Mouse (Mus musculus): ENCODE data around the gene 1700001P01Rik.

The 1700001P01Rik gene

GRCm38 (mm10) chr11:97809235-97810121 lies 33.8 kb upstream of the 1700001P01Rik start:
- no peak for DNase-seq

DNA sequence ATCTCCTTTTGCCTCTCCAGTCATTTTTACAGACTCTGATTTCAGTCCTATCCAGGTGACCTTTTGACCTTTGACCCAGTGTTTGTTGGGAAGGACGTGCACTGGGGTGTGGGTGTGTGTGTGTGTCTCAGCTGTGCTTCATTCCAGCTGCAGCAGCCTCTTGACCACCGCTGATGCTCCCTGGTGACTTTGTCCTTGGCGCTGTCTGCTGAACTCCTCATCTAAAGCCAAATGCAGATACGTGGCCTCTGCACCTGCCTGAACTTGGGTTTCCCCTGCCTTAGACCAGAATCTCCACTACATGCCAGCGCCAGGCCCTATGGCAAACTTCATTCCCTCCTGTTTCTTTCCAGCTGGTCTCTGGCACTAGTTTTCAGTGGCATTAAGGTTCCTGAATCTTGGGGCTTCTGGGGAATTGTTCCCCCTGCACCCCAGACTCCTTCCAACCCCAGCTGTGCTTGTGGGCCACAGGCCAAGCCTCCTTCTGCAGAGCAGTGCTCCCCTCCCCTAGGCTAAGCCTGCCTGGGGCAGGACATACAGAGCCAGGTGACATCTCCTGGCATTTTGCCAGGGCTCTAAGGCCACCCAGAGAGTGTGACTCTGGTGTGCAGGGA lies 33.0 kb upstream of the 1700001P01Rik start:
- peak; percentile 63 for DNase-seq

DNA sequence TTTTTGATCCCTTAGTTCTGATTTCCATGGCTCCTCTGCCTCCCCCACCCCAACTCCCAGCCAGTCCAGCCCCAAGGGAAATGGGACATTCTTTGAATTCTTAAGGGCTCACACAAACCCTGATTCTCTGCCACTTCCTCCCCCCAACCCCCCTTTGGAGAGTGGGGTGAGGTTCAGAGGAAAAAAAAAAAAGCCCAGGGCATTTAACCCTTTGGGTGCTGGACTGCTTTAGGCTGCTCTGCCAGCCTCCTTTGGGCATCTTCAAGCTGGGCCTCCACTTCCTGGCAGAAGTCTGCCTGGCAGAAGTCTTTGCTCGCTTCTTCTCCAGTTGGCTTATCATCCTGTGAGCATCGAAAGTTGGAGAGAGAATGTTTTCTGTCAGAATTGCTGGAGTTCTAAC lies 32.4 kb upstream of the 1700001P01Rik start:
- no peak for DNase-seq

- no peak for DNase-seq
Observed at GRCm38 (mm10) chr11:97807626-97808025, 31.9 kb upstream of the 1700001P01Rik start.

GRCm38 (mm10) chr11:97806613-97806964 lies 30.9 kb upstream of the 1700001P01Rik start:
- no peak for DNase-seq

DNA sequence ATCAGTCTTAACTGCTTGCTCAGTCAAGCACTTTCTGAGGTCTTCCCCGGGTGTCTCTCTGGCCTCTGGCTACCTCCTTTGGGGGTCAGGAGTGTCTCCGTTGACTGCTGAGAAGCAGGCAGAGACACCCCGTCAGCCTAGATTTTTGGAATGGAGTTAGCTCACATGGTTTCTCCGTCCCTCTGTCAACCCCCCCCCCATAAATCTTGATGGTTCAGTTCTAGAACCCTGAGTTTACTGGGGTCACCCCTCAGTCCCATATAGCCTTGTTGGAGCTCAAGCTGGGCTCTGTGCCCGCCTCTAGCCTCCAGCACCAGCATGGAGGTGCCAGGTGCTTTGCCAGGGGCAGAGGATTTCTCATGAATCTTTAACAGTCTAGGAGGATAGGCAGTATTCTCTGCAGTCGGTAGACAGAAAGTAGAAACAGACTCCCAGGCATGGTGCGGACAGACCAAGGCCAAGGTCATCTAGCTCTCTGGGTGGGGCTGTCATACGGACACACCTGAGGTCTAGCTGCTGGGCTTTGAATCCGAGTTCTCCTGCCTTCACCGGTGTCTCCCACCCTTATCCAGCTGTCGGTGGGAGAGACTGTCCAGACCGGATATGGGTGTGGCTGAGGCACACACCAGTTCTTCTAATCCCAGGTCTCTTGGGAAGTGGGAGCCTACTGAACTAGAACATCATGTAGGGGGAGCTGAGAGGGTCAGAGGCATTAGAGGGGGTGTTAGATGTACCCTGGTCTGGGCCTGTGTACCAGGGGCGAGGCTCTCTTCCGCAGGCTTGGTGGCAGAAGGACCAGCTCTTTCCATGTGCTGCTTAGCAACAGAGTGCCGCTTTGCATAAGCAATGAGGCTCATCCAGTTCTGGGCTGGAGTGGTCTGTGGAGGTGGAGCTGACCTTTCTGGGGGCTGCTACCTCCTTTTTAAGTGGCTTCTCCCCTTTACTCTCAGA lies 30.2 kb upstream of the 1700001P01Rik start:
- DNase-seq: no peak

DNA sequence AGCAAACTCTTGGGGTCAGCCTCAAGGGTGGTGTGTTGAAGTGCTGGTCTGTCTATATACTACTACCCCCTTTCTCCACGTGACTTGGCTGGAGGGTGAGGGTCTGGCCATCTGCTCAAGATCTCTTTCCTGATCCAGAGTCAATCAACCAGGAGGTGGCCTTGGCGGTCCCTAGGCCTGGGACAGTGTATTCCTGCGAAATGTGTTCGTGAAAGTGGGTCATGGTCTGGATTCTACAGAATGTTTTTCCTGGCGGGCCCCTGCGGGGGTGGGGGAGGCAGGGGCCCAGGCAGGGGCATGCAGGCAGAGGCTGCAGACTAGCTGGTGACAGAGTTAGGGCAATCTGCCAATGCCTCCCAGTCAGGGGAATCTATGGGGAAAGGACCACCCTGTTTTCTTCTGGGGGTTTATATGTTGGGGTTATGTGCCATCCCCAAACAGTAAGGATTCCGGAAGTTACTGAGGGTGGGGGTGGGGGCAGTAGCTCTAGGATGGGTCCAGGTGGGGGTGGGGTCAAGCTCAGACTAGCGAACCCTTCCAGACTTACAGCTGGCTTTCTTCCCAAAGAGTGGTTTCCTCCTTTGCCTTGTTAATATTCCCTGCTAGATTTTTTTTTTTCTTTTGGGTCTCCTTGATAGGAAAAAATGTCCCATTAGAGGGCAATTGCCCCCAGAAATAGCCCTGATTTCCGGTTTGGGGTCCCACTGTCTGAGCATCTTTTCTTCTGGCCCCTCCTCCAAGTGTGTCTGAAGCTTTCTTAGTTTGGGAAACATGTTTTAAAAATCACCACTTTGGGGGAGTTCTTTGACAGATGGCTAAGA lies 29.3 kb upstream of the 1700001P01Rik start:
- DNase-seq: no peak

DNA sequence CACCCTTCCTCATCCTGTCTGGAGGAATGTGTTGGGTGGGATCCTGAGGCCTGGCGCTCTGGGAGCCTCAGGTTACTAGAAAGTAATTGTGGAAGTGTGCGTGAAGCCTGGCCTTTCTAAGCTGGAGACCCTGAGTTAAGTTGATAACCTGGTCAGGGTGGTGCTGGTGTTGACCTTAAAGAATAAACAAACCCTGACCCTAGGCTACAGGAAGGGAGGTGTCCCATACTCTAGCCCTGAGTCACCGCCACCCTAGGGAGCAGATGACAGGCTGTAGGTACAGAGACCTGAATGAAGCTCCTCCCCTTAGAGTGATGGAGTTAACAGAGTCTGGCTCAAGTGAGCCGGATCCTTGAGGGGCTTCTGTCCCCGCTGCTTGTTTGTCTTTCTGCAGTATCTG lies 28.1 kb upstream of the 1700001P01Rik start:
- DNase-seq: no peak

DNA sequence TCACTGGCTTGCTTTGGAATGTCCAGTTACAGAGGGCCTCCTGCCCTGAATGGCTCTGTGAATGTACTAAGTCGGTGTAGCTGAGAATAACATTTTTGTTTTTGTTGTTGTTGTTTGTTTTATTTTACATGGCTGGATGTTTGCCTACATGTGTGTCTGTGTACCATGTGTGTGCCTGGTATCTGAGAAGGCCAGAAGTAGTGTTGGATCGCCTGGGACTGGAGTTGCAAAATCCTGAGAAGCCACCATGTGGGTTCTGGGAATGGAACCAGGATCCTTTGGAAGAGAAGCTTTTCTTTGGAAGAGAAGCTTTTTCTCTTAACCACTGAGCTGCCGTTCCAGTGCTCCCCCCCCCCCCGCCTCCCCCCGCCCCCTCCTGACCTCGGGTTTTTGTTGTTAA lies 26.8 kb upstream of the 1700001P01Rik start:
- no peak for DNase-seq

- no peak for DNase-seq
Observed at GRCm38 (mm10) chr11:97802194-97802470, 26.4 kb upstream of the 1700001P01Rik start.

- DNase-seq: peak; percentile 66
Observed at GRCm38 (mm10) chr11:97801409-97802193, 25.9 kb upstream of the 1700001P01Rik start.

DNA sequence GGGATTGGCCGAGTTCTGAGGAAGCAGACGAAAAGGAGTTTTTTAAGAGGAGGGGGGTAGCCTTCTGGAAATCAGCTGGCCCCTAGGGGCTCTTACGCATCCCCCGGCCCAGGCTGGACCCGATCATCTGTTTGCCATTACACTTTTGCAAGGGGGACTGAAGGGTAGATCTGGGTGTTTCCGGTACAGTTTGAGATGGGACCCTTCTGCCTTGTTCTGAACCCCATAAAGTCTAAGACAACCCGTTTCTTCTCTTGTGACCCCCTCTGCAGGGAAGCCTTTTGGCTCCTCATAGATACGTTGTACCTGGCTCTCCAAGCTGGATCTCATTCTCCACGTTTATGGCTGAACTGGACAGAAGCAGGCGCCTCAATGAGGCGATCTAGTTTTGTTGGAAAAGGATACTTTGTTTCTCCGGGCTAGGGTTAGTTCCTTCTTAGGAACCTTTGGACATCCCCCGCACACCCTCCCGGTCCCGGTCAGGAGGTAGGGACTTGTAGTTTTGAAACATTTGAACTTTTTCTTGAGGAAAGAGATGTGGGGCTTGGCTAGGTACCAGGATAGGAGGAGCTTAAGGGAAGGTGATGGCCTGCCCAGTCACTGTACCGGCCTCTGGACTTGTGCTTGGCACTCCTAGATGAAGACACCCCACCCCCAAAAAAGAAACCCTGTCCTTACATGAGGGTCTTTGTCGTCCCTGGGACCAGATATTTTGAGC lies 25.1 kb upstream of the 1700001P01Rik start:
- DNase-seq: no peak

GRCm38 (mm10) chr11:97799994-97800690 lies 24.4 kb upstream of the 1700001P01Rik start:
- no peak for DNase-seq

GRCm38 (mm10) chr11:97799146-97799993 lies 23.7 kb upstream of the 1700001P01Rik start:
- DNase-seq: peak; percentile 92

DNA sequence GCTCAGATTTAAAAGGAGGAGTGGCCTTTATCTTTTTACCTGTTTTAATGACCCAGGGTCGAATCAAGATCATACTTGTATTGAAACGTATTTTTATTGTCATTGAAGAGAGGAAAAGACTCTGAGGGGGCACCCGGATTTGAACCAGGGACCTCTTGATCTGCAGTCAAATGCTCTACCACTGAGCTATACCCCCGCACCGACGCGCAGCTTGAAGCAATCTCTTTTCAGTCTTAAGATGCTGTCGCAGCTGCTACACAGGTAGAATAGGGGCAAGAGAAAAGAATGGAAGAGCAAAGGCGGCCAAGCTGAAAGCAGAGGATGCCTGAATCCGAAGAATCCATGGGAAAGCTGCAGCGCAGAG lies 23.0 kb upstream of the 1700001P01Rik start, which contains the start of gene Lasp1:
TSS of gene Lasp1 (plus strand) at position 219 of the 364 bp plus-strand sequence.
- DNase-seq: peak; percentile 94

DNA sequence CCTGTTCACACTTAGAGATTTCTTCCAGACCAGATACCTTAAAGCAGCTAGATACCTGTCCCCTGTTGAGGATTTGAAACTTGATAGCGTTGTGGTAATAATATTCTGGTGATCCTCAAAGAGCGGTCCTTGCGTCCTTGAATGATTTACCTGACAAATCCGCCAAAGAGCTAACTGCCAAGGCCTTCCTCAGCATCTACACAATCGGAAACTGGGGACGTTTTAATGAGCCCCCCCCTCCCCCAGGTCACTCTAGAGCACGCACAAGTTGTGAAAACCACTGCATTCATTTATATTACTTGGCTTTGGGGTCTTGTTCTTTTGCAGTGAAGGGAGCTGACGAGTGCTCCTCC lies 22.3 kb upstream of the 1700001P01Rik start:
- no peak for DNase-seq

DNA sequence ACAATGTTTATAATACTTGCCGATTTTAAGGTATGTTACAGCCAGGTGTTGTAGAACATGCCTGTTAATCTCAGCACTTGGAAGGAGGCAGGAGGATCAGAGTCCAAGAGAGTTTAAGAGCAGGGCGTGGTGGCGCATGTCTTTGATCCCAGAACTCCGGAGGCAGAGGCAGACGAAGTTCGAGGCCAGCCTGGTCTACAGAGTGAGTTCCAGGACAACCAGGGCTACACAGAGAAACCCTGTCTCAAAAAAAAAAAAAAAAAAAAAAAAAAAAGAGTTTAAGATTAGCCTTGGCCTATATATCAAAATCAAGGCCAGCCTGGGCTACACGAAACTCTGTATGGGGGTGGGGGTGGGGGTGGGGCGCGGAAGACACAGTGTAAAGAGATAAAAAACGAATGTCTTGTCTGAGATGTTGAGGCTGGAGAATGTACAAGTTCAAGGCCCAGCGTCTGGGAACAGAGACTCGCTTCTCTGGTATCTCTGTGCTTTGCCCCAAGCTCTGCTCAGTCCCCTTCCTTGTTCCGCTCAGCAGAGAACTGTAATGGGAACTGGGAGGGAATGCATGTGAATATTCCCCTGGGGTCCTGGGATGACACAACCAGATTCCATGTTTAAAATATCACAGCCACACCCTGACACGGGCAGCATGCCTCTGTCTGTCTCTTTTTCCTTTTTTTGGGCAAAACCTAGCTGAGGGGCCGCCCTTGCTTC lies 21.8 kb upstream of the 1700001P01Rik start:
- DNase-seq: no peak

- peak; percentile 89 for DNase-seq
Observed at GRCm38 (mm10) chr11:97796910-97797309, 21.2 kb upstream of the 1700001P01Rik start.

DNA sequence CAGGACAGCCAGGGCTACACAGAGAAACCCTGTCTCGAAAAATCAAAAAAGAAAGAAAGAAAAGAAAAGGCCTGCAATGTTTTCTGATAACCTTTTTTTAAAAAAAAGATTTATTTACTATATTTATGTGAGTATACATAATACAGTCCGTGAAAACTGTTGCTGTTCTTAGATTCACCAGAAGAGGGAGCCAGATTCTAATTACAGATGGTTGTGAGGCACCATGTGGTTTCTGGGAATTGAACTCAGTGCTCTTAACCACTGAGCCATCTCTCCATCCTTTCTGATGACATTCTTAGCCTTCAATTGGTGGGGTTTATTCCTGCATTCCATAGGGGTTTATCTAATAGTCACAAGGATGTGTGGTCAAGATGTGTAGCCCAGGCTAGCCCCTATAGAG lies 17.4 kb upstream of the 1700001P01Rik start:
- DNase-seq: peak; percentile 69

Data from cerebellum, adult 8-10 months (tissue).